Mouse (Mus musculus): ENCODE results near the gene Rbms3. TPM values are rescaled to one million over a fixed set of nuclear protein-coding genes. Genes with fewer than 3 reads are reported as not detected.

The Rbms3 gene
- total and polyA plus RNA-seq, 2 experiments = 2.4 to 4.0 TPM

GRCm38 (mm10) chr9:117022086-117022485, 607.6 kb downstream of the Rbms3 start:
- 94% methylated on average over 6 of the region's 6 CpGs for WGBS
- Histone ChIP-seq H3K27ac (replicated peaks; ENCODE audit: insufficient read depth, low read depth, low read length) (no peak overlapping the region), H3K27me3 (ENCODE audit: control insufficient read depth, insufficient read depth, low read length) (no peaks in the 10 kb centered on the region), H3K9ac (ENCODE audit: low read depth, low read length) (no peak overlapping the region), H3K4me3 (ENCODE audit: insufficient read depth, low read depth, low read length) (no peak overlapping the region), H3K4me1 (ENCODE audit: control insufficient read depth, insufficient read depth, low read length) (peaks cover 4% of the 10 kb centered on the region), H3K79me2 (ENCODE audit: control insufficient read depth, insufficient read depth, low read length) (no peaks in the 10 kb centered on the region), H3K36me3 (ENCODE audit: control insufficient read depth, insufficient read depth, low read length) (no peaks in the 10 kb centered on the region)
- TF ChIP-seq POLR2A (IDR thresholded peaks at IDR 0.05; ENCODE audit: extremely low read depth, insufficient read depth, low read length) (no peak), CTCF (IDR thresholded peaks at IDR 0.05; ENCODE audit: low read depth, low read length) (no peak)
- DNase-seq (ENCODE audit: extremely low read depth, low read depth, low spot score) = no peak

DNA sequence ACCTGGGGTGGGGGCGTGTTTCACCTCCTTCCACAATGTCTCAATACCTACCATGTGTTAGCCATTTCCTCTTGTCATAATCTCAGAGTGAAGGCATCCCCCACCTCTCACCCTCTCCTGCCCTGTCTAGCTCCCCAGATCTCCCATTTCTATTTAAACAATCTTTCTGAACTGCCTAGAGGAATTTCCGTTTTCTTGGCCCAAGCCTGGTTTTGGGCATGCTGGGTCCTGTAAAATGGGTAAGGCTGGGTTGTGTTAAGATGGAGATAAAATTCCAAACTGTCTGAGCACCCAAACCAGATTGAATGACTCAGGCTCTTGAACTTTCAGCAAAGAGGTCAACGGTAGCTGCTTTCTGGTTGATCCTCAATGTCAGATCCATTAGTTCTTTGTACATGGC, 608.2 kb downstream of the Rbms3 start:
- Histone ChIP-seq H3K36me3 (ENCODE audit: control insufficient read depth, insufficient read depth, low read length) (no peaks in the 10 kb centered on the region), H3K79me2 (ENCODE audit: control insufficient read depth, insufficient read depth, low read length) (no peaks in the 10 kb centered on the region), H3K4me3 (ENCODE audit: insufficient read depth, low read depth, low read length) (no peak overlapping the region), H3K27ac (replicated peaks; ENCODE audit: insufficient read depth, low read depth, low read length) (no peak overlapping the region), H3K4me1 (ENCODE audit: control insufficient read depth, insufficient read depth, low read length) (peaks cover 4% of the 10 kb centered on the region), H3K27me3 (ENCODE audit: control insufficient read depth, insufficient read depth, low read length) (no peaks in the 10 kb centered on the region), H3K9ac (ENCODE audit: low read depth, low read length) (no peak overlapping the region)
- TF ChIP-seq CTCF (IDR thresholded peaks at IDR 0.05; ENCODE audit: low read depth, low read length) (no peak), POLR2A (IDR thresholded peaks at IDR 0.05; ENCODE audit: extremely low read depth, insufficient read depth, low read length) (no peak)
- no peak for DNase-seq (ENCODE audit: extremely low read depth, low read depth, low spot score)
- WGBS = 92% methylated on average over 3 of the region's 3 CpGs

GRCm38 (mm10) chr9:117020216-117020615, 609.5 kb downstream of the Rbms3 start:
- 94% methylated on average over 2 of the region's 2 CpGs for WGBS
- no peak overlapping the region for H3K4me3 ChIP-seq (ENCODE audit: insufficient read depth, low read depth, low read length)
- H3K9ac ChIP-seq (ENCODE audit: low read depth, low read length) = no peak overlapping the region
- H3K27ac ChIP-seq (replicated peaks; ENCODE audit: insufficient read depth, low read depth, low read length) = no peak overlapping the region
- H3K36me3 ChIP-seq (ENCODE audit: control insufficient read depth, insufficient read depth, low read length) = no peaks in the 10 kb centered on the region
- H3K79me2 ChIP-seq (ENCODE audit: control insufficient read depth, insufficient read depth, low read length) = no peaks in the 10 kb centered on the region
- H3K4me1 ChIP-seq (ENCODE audit: control insufficient read depth, insufficient read depth, low read length) = peaks cover 4% of the 10 kb centered on the region
- no peak for DNase-seq (ENCODE audit: extremely low read depth, low read depth, low spot score)
- TF ChIP-seq CTCF (IDR thresholded peaks at IDR 0.05; ENCODE audit: low read depth, low read length) = no peak
- H3K27me3 ChIP-seq (ENCODE audit: control insufficient read depth, insufficient read depth, low read length) = no peaks in the 10 kb centered on the region

DNA sequence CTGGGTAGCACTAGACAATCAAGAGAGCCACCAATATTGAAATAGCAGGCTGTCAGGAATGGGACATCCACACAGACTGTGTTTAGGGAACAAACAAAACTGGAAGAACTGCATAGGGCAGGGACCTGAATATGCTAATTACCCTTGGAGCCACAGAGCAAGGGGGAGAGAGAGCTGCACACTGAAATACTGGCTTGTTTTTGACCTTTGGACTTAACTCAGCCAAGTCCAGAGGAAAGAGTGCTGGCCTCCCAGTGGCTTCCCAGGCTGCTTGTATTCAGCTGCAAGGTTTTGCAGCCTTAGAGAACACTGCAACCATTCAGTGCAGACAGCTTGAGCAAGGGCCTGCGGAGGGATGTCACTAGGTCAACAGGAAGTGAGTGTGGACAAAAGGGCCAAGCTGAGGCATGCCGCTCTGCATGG, 611.0 kb downstream of the Rbms3 start:
- peaks cover 4% of the 10 kb centered on the region for H3K4me1 ChIP-seq (ENCODE audit: control insufficient read depth, insufficient read depth, low read length)
- H3K27ac ChIP-seq (replicated peaks; ENCODE audit: insufficient read depth, low read depth, low read length) = no peak overlapping the region
- TF ChIP-seq POLR2A (IDR thresholded peaks at IDR 0.05; ENCODE audit: extremely low read depth, insufficient read depth, low read length) (no peak), CTCF (IDR thresholded peaks at IDR 0.05; ENCODE audit: low read depth, low read length) (no peak)
- H3K4me3 ChIP-seq (ENCODE audit: insufficient read depth, low read depth, low read length) = no peak overlapping the region
- WGBS = 8% methylated on average over 2 of the region's 2 CpGs
- H3K36me3 ChIP-seq (ENCODE audit: control insufficient read depth, insufficient read depth, low read length) = no peaks in the 10 kb centered on the region
- no peak overlapping the region for H3K9ac ChIP-seq (ENCODE audit: low read depth, low read length)
- DNase-seq (ENCODE audit: extremely low read depth, low read depth, low spot score) = peak; percentile 73
- no peaks in the 10 kb centered on the region for H3K27me3 ChIP-seq (ENCODE audit: control insufficient read depth, insufficient read depth, low read length)
- H3K79me2 ChIP-seq (ENCODE audit: control insufficient read depth, insufficient read depth, low read length) = no peaks in the 10 kb centered on the region

DNA sequence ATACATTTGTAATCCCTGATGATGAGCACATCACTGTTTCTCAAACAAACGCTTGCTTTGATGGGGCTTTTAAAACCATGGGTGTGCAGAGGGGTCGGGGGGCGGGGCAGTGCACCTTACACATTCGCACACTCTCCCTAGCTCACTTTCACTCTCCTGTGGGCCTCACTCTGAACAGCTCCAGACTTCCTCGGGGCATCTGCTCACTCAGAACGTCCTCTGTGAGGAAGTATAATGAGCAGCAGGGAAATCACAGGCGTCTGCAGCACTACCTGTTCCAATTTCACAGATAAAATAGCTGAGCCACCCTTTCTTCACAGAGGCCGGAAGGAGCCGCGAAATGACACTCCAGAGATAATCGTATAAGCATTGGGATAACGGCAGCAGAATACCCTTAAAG, 611.4 kb downstream of the Rbms3 start:
- no peaks in the 10 kb centered on the region for H3K27me3 ChIP-seq (ENCODE audit: control insufficient read depth, insufficient read depth, low read length)
- H3K9ac ChIP-seq (ENCODE audit: low read depth, low read length) = no peak overlapping the region
- no peak overlapping the region for H3K4me3 ChIP-seq (ENCODE audit: insufficient read depth, low read depth, low read length)
- WGBS = 30% methylated on average over 12 of the region's 12 CpGs
- peak overlapping the region; percentile 31; the same call in 1 of the 2 replicates for H3K27ac ChIP-seq (replicated peaks; ENCODE audit: insufficient read depth, low read depth, low read length)
- peaks cover 4% of the 10 kb centered on the region for H3K4me1 ChIP-seq (ENCODE audit: control insufficient read depth, insufficient read depth, low read length)
- H3K36me3 ChIP-seq (ENCODE audit: control insufficient read depth, insufficient read depth, low read length) = no peaks in the 10 kb centered on the region
- TF ChIP-seq POLR2A (IDR thresholded peaks at IDR 0.05; ENCODE audit: extremely low read depth, insufficient read depth, low read length) = no peak
- no peak for DNase-seq (ENCODE audit: extremely low read depth, low read depth, low spot score)
- no peaks in the 10 kb centered on the region for H3K79me2 ChIP-seq (ENCODE audit: control insufficient read depth, insufficient read depth, low read length)

DNA sequence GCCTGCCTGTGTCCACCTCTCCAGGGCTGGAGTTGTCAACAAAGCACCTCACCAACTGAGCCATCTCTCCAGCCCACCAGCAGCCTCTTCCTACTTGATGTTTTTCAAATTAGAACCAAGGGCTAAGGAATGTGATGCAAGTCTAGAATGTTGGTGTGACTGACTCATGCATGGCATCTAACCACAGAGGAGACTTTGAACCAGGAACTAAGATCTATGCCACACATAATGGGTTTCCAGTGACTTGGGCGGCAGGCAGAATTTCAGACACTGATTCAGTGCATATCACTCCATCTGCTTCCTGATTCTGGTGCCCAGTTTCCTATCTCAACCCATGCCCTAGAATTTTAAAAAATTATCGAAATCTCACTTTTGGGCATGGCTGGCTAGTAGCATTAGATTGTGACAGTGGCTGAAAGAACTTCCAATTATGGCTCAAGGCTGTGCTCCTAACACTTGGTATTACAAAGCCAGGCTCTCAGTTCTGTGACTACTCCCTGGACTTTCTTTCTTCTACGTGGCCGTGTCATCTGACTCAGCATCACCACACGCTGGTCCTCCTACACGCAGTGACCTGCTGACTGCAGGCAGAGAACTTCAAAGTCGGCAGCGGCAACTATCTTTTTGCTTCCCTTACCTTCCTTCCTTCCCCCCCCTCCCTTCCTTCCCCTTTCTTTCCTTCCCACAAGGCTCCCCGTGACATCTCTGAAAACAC, 613.0 kb downstream of the Rbms3 start:
- Histone ChIP-seq H3K27ac (replicated peaks; ENCODE audit: insufficient read depth, low read depth, low read length) (no peak overlapping the region), H3K9ac (ENCODE audit: low read depth, low read length) (no peak overlapping the region), H3K4me1 (ENCODE audit: control insufficient read depth, insufficient read depth, low read length) (peaks cover 4% of the 10 kb centered on the region), H3K36me3 (ENCODE audit: control insufficient read depth, insufficient read depth, low read length) (no peaks in the 10 kb centered on the region), H3K4me3 (ENCODE audit: insufficient read depth, low read depth, low read length) (no peak overlapping the region), H3K27me3 (ENCODE audit: control insufficient read depth, insufficient read depth, low read length) (no peaks in the 10 kb centered on the region), H3K79me2 (ENCODE audit: control insufficient read depth, insufficient read depth, low read length) (no peaks in the 10 kb centered on the region)
- TF ChIP-seq POLR2A (IDR thresholded peaks at IDR 0.05; ENCODE audit: extremely low read depth, insufficient read depth, low read length) (no peak), CTCF (IDR thresholded peaks at IDR 0.05; ENCODE audit: low read depth, low read length) (no peak)
- WGBS = 81% methylated on average over 9 of the region's 9 CpGs
- no peak for DNase-seq (ENCODE audit: extremely low read depth, low read depth, low spot score)

All from liver, adult 2 months (tissue).